Mouse (Mus musculus): ENCODE results near the gene Cuta. TPM values are rescaled to one million over a fixed set of nuclear protein-coding genes. Genes with fewer than 3 reads are reported as not detected.
"Not testable (repeated sequence)": the region's sequence is repeated elsewhere in the genome, so short reads cannot be mapped to it uniquely, and the experiment has no call there.

The Cuta gene
- total RNA-seq, 2 experiments from 2014 or later: 78.8 TPM

DNA sequence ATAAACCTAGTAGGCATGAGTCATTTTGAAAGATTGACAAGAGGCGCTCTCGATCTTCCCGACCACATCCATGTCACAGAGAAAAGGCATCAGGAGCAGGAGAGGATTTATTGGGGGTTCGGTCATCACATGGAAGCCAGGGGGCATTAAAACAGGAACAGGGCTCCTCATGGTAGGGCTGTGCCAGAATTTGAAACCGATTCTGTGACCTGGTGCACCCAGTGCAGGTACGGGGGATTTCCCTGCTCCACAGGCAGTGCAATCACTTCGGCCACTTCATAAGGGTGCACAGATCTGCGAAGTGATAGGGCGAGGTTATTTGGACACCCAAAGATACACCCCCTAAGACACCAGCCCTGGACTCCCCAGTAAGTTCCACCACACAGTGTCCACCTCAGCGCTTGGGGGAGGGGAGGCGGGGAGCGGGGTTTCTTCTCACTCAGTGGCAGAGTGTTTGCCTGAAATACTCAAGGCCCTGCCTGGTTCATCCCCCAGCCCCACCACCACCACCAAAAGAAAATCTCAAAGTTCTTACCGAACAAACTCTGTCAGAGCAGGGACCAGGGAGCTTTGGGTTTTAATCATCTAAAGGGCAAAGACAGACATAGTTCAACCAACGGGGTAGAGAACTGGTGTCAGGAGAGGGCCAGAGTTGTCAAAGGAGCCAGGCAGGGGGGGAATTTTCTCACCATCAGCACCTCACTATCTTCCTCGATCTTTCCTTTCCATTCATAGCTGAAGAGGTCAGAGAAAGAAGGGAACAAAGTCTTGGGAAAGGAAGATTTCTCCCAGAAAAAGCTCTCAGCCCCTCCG, 1.3 kb downstream of the Cuta start:
- intact Hi-C loops (cut with DNase I): no loop called here
- DNase-seq: no peak

DNA sequence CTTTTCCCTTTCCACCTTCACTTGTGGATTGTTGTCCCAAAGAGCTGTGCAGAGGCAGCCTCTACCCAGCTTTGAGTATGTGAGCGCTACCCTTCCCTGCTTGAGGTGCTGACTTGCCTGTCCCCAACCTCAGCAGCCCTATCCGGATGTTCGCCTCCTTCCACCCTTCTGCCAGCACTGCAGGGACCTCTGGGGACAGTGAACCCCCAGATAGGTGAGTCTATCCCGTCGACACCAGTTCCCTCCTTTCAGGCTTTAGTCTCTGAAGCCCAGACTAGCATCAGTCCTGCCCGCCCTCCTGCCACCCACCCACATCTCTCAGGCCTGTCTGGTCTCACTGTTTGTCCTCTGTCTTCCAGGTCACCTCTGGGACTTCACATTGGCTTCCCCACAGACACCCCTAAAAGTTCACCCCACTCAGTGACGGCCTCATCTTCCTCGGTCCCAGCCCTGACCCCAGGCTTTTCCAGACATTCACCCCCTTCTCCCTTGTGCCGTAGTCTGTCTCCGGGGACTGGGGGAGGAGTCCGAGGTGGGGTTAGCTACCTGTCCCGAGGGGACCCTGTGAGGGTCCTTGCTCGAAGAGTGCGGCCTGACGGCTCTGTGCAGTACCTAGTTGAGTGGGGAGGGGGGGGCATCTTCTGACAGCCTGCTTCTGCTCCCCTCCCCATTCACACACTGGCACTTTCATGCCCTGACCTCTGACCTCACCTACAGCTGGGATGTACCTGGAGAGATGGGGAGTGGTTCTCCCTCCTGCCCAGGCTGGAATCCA, 2.3 kb downstream of the Cuta start:
- DNase-seq: no peak
- intact Hi-C loops (cut with DNase I): no loop called here

DNA sequence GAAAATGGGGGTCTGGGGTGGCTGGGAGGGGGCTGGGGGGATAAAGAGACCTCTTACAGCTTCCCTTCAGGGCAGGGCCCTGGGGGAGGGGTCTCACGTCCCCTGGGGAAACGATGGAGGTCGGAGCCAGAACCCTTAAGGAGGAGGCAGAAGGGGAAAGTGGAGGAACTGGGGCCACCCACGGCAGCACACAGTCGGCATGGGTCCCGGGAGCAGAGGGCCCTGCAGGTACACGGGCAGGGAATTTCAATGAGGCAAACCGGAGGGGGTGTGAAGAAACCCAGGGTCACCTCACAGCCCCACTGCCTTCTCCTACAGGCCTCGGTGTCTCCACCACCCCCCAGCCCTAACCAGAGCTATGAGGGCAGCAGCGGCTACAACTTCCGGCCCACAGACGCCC, 2.9 kb downstream of the Cuta start:
- intact Hi-C loops (cut with DNase I): no loop called here
- no peak for DNase-seq

DNA sequence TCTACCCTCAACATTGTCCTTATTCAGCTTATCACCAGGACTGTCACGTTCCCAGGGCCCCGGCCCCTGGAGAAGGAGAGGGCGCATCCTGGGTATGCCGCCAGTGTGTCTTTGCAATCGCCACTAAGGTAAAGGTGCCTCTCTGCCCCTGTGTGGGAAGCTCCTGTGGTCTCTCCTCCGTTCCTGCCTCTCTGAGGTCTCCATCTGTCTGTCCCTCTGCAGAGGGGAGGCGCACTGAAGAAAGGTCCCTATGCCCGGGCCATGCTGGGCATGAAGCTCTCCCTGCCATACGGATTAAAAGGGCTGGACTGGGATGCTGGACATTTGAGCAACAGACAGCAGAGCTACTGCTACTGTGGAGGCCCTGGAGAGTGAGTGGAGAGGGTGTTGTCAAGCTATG, 4.3 kb downstream of the Cuta start:
- intact Hi-C loops (cut with DNase I): no loop called here
- DNase-seq: no peak

DNA sequence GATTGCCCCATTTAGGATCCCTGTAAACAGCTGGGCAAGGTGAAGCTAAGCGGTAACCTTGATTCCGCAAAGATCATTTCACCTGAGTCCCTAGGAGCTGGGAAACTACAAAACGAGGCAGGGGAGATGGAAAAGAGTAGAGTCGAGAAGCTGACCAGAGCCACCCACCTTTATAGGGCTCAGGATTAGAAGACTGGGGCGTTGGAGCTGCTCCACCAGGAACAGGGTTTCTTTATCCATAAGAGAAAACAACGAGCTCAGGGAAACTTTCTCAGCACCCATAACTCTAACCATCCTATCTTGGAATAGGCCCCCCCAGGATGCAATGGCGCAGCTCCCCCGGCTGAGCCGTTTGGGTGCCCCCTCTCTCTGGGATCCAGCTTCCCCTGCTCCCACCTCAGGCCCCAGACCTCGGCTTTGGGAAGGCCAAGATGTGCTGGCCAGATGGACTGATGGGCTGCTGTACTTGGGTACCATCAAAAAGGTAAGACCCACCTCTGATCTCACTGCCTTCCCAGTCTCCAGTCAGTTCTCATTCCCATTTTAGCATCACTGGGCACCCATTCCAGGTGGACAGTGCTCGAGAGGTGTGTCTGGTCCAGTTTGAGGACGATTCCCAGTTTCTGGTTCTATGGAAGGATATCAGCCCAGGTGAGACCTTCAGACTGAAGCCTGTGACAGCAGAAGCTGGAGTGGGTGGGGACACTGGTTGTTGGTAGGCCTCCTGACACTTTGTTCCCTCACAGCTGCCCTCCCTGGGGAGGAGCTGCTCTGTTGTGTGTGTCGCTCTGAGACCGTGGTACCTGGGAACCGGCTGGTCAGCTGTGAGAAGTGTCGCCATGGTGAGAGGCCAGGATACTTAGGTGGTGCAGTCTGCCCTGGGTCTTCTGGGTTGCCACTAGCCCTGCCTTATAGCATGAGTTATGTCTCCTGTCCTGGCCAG, 5.2 kb downstream of the Cuta start:
- intact Hi-C loops (cut with DNase I): no loop called here

DNA sequence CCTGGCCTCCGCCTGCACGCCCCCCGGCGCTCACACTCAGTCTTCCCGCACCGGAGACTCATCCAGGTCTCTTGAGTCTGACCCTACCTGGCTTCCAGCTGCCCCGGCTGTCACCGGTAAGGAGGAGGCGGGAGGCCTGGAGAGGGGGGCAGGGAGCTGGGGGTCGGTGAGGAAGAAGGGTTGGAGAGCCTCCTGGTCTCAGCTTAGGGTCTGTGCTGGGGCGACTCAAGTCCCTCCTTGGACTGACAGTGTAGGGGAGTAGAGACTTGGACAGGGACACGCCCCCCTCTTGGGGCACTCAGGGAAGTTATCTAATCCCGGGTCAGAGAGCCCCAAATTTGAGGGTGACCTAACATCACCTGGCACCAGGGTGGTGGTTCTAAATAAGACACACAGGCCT, 6.0 kb downstream of the Cuta start:
- DNase-seq: no peak
- intact Hi-C loops (cut with DNase I): no loop called here

More for the DNA sequence above, 5.2 kb downstream of the Cuta start:
- DNase-seq: no peak

DNA sequence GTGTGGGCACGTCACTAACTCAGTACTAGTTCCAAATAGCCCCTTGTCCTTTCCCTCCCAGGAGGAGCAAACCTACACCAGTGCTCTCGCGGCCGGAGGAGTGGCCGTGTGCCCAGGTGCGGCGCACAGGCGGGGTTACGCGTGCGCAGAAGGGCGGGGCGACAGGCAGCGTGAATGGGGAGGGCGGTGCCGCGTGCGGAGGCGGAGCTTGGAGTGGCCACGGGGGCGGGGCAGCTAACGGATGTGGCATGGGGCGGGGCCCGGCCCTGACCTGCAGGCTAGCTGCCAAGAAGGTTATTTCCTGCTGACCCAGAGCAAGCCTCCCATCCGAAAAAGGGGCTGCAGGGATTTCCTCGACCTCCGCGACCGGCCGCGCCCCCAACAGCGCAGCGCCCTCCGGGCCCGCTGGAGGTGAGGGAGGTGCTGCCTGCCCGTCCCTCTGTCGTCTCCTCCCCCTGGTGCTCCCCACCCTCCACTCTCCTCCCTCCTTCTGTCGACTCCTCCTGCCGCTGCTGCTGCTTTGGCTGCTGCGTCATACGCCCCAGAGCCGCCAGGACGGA, 6.5 kb downstream of the Cuta start, which contains the start of gene Phf1:
Phf1 (plus strand) TSS at position 214 of the 560 bp plus-strand sequence.
- intact Hi-C loops (cut with DNase I): no loop called here
- DNase-seq: peak; percentile 96

DNA sequence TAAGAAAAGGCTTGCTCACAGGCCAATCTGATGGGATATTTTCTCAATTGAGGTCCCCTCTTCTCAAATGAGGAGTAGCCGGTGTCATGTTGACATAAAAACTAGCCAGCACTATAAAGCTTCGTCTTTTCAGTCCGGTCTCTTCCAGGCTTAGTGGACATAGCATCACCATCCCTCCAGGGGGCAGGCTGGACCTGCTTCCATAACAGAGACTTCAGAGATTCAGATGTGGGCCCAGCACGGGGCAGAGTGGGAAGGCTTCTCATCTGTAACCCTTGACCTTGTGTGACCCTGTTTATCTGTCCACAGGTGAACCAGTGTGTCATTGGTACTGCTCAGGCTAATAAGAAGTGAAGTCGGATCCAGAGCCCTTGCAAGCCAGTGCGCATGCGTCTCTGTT, 7.6 kb downstream of the Cuta start:
- intact Hi-C loops (cut with DNase I): not testable (repeated sequence)
- DNase-seq: peak; percentile 55

DNA sequence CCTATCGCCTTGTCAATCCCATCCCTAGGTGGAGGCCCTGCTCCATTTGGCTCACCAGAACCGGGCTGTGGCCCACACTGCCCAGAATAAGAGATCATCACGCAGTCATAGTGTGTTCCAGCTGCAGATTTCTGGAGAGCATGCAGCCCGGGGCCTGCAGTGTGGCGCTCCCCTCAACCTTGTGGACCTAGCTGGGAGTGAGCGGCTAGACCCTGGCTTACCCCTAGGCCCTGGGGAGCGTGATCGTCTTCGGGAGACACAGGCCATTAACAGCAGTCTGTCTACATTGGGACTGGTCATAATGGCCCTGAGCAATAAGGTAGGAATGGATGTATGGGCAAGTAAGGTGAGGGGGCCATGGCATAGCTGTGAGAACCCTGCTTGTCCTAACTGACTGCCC, 14.0 kb downstream of the Cuta start:
- intact Hi-C loops (cut with DNase I); DNase-seq: not testable (repeated sequence)

DNA sequence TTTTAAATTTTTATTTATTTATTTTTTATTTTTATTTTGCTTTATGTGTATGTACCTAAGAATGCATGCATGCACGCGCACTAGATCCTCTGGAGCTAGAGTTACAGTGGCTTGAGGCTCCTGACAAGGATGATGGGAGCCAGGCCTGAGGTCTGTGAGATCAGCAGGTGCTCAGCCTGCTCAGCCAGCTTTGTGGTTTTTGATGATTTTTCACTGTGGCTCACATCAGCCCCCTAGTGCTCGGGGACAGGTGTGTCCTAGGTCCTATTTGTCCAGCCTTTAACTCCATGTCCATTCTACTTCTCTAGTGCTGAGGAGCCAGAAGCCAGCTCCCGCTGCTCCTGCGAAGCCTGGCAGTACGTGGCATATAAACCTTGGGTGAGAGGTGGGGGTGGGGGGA, 17.0 kb downstream of the Cuta start:
- intact Hi-C loops (cut with DNase I); DNase-seq: not testable (repeated sequence)

DNA sequence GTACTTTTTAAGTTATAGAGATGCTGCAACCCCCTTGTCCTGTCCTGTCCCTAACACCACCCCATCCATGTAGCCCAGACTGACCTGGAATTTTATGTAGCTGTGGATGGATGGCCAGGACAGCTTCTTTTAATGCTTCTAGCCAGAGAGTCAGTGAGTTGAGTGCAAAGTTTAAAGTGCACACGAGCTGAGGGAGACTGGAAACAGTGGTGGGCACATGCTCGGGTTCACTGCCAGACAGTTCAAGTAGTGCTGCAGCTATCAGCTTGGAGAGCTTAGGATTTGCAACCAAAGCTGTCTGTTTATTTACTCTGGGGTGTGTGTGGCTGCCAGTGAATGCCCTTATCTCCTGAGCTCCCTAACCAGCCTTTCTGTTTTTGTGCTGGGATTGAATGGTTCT, 19.9 kb downstream of the Cuta start:
- intact Hi-C loops (cut with DNase I); DNase-seq: not testable (repeated sequence)

DNA sequence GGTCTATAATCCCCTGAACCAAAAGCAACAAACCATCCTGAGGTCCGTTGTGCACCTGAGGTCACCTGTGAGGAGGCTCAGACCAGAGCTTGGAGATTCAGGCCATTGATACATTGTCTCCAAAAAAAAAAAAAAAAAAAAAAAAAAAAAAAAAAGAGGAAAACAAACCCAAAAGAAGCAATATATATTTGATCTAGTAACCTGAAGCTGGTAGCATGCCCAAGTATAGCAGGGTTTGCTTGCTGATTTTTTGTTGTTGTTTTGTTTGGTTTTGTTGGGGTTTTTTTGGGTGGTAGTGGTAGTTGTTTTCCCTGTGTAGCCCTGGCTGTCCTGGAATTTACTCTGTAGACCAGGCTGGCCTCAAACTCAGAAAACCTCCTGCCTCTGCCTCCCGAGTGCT, 21.0 kb downstream of the Cuta start:
- no peak for DNase-seq
- intact Hi-C loops (cut with DNase I): no loop called here

DNA sequence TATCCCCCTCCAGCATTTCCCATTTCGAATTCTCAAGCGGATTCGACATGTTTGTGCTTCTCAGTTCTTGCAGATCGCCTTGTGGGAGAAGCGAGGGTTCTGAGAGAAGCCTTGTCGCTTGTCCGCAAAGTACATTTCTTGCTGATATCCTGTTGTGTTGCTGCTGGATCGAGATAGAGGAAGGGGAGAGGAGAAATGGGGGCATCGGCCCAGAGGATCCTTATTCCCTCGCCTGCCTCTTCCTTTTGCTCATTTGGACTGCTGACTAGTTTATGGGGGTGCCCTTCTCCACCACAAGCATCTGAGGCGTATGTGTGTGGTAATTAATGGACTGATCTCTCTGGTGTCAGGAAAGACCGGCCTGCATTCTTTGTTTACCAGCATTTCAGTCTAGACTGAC, 21.8 kb downstream of the Cuta start:
- intact Hi-C loops (cut with DNase I): not testable (repeated sequence)

DNA sequence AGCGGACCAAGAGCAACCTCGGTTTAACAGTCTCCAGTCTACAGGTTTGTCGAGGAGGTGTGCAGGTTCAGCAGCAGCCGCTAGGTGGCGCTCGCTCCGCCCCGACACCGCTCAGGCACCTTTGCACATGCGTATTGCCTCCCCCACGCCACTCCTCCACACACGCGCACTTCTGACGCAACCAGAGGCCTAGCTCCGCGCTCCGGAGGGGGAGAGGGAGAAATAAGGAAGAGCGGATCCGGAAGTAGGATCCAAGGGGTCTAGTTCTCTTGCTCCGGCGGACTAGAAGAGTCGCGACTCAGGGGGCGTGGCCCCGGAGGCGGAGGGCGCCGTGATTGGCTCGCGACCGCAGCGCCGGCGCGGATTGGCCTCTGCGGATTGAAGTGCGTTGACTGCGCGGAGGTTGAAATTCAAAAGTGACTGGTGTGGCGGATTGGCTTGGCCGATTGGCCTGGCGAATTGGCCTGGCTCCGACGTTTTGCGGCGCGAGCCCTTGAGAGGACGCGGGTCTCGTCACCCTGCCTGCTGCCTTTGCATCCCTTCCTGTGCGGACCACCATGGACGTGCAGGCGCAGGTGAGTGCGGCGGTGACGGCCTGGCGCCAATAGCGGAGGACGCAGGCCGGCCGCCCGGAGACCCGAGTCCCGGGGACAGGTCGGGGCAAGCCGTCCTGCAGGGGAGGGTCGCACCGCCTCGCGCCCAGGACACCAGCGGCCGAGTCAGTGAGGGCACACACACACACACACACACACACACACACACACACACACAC, 22.5 kb downstream of the Cuta start, which contains the start of gene Kifc5b:
Kifc5b (plus strand) TSS at position 381 of the 772 bp plus-strand sequence.
- DNase-seq: peak; percentile 100
- intact Hi-C loops (cut with DNase I): no loop called here

More for the DNA sequence above, 21.8 kb downstream of the Cuta start:
- DNase-seq: not testable (repeated sequence)

DNA sequence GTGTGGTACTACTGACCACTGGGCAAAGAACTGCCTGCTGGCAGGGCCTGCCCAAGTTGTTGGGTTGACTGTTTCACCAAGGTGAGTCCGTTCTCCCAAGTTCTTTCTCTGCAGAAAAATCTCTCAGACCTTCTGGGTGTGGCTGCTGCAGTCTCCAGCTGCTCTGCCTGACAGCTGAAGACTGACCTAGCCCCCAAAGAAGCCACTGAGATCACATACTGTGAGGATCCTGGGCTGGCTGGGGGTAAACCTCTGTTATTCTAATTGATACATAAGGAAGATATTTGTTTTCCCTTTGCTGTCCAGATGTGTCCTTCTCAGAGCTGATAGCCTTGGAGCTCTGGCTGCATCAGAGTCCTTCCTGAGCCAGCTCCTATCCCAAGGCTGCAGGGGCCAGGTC, 24.1 kb downstream of the Cuta start:
- no peak for DNase-seq
- intact Hi-C loops (cut with DNase I): no loop called here

DNA sequence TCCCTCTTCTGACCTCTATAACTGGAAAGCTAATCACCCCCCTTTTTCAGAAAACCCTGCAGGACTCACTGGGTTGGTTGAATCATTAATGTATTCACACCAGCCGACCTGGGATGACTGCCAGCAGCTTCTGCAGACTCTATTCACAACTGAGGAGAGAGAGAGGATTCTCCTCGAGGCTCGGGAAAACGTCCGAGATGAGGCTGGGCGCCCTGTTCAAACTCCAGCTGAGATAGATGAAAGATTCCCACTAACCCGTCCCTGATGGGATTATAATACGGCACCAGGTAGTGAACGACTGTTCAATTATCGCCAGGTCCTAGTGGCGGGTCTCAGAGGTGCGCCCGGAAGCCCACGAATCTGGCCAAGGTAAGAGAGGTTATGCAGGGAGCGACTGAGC, 31.9 kb downstream of the Cuta start:
- DNase-seq: peak; percentile 59
- intact Hi-C loops (cut with DNase I): not testable (repeated sequence)

DNA sequence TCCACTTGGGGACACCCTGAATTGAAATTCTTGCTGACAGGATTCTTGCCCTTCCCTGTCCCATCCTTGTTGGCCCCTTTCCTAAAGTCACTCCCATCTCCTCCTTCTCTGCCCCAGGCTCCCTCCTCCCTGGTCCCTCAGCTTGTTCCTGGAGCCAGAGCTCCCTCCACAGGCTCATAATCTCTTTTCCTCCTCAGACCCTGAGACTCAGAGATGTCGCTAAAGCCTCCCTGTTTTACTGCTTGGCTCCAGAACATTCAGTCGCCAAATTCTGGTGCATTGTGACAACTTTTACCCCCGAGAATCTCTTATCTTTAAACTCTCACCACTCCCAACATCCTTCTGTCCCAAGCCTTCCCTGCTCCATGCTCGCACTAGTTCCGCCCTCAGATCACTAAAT, 35.0 kb downstream of the Cuta start:
- no peak for DNase-seq
- intact Hi-C loops (cut with DNase I): no loop called here

DNA sequence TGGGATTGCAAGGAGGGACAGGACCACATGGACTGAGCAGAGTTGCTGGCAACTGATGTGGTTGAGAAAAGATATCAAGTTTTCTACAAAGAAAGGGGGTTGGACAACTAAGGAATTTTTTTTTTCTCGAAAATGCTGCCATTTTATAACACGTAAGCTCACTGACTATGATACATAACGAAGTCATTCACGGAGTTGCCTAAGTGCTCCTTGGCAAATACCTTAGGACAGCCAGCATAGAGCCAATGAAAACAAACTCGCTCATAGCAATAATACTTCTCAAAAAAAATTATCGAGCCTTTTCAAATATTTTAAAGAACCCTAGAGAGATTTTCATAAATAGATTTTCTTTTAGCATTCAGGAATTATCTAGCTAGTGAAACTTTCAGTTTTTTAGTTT, 38.5 kb downstream of the Cuta start:
- intact Hi-C loops (cut with DNase I): no loop called here
- DNase-seq: no peak

DNA sequence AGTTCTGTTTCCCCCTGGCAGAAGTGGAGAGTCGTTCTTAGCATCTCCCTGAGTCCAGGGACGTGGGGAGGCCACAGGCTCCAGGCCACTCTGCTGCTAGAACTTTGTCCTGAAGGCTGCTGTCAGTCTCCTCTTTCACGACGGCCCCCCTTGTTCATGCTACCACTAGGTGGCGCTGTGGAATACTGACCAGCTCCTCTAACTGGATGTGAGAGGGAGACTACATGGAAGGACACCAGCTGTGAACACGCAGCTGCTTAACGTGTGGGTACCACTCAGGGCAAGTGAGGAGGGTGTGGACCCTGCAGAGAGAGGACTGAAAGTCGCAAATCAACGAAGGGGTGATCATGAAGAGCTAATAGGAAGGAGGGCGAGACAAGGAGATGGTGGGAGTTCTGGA, 43.8 kb downstream of the Cuta start:
- intact Hi-C loops (cut with DNase I): no loop called here
- DNase-seq: peak; percentile 74

DNA sequence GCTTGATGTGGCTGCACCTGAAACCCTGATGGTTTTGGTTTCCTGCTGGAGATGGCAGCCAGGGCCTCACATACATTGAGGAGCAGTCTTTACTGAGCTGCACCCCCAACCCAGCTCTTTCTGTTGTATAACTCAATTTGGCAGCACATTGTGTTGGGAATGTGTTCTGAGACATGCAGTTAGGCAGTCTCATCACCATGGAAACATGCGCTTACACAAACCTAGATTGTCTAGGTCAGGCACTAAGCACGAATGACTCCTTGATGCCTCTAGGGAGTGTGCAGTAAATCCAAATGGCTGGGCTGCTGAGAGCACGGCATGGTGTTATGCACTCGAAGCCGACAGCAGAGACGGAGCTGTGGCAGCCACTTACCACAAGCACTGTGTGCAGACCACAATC, 45.0 kb downstream of the Cuta start:
- intact Hi-C loops (cut with DNase I): no loop called here
- no peak for DNase-seq
